In the genomic region with DNA sequence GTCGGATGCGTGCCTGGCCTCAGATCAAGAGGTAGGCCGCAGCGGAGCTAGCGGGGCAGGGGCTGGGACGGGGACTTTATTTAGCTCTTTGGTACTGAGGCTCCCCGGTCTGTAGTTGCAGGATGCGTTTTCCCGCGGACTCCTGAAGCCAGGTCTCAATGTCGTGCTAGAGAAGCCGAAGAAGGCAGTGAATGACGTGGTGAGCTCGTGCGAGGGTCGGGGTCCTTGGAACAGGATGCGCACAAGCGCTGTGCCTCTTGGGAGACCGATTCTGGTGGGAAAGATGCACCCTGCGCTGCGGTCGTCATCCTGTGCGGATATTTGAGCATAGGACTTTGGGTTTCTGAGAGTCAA, we compare ENCODE assay signal across 8 mouse cellular contexts. TPM values are rescaled to one million over a fixed set of nuclear protein-coding genes. Genes with fewer than 3 reads are reported as not detected.
A peak's percentile ranks its signal among the peaks of the same experiment; 100 is the strongest.
DNase-seq lines count a peak whose midpoint lies in the region; ATAC-seq and TF ChIP-seq lines count a peak whose summit lies in the region.

No protein-coding gene starts in this region.

- no peak for TF ChIP-seq CTCF in intestine, postnatal 0 days (IDR thresholded peaks at IDR 0.05; ENCODE audit: low read depth)

- ATAC-seq in lung, embryonic 15.5 days (ENCODE audit: borderline replicate concordance, extremely low read depth, low FRiP score, low TSS enrichment), result no peak; the same call in 1 of the 2 replicates
- ATAC-seq in embryonic facial prominence, embryonic 12.5 days (ENCODE audit: insufficient number of reproducible peaks, insufficient read depth, low FRiP score, low TSS enrichment), result peak; percentile 42
- no peak; the same call in 1 of the 2 replicates for ATAC-seq in intestine, postnatal 0 days
- ATAC-seq in neural tube, embryonic 14.5 days (ENCODE audit: low read depth), result no peak

- peak overlapping the region; percentile 86 for H3K4me3 ChIP-seq in lung, embryonic 15.5 days
- peak overlapping the region; percentile 88 for H3K4me3 ChIP-seq in embryonic facial prominence, embryonic 12.5 days
- peak overlapping the region; percentile 76 for H3K4me3 ChIP-seq in intestine, postnatal 0 days (ENCODE audit: low read depth, low read length)
- H3K4me3 ChIP-seq in neural tube, embryonic 14.5 days (ENCODE audit: low read depth, low read length), result peak overlapping the region; percentile 57

- H3K27ac ChIP-seq in lung, embryonic 15.5 days, result peak overlapping the region; percentile 14; the same call in 1 of the 2 replicates
- H3K27ac ChIP-seq in embryonic facial prominence, embryonic 12.5 days, result no peak overlapping the region
- H3K27ac ChIP-seq in intestine, postnatal 0 days (ENCODE audit: low read depth, low read length), result no peak overlapping the region
- H3K27ac ChIP-seq in neural tube, embryonic 14.5 days (ENCODE audit: low read depth, low read length), result no peak overlapping the region

- H3K9me3 ChIP-seq in lung, embryonic 15.5 days, result no peaks in the 10 kb centered on the region
- H3K9me3 ChIP-seq in embryonic facial prominence, embryonic 12.5 days, result peaks cover 9% of the 10 kb centered on the region; the same call in 1 of the 2 replicates
- no peaks in the 10 kb centered on the region for H3K9me3 ChIP-seq in intestine, postnatal 0 days (ENCODE audit: control insufficient read depth)
- H3K9me3 ChIP-seq in neural tube, embryonic 14.5 days (ENCODE audit: control insufficient read depth, low read length), result no peaks in the 10 kb centered on the region

- H3K36me3 ChIP-seq in lung, embryonic 15.5 days, result peaks cover 33% of the 10 kb centered on the region
- peaks cover 30% of the 10 kb centered on the region for H3K36me3 ChIP-seq in embryonic facial prominence, embryonic 12.5 days
- peaks cover 32% of the 10 kb centered on the region for H3K36me3 ChIP-seq in intestine, postnatal 0 days (ENCODE audit: control insufficient read depth, insufficient read depth)
- peaks cover 21% of the 10 kb centered on the region for H3K36me3 ChIP-seq in neural tube, embryonic 14.5 days (ENCODE audit: control insufficient read depth, insufficient read depth, low read length)

- peaks cover 10% of the 10 kb centered on the region; the same call in 1 of the 2 replicates for H3K4me1 ChIP-seq in lung, embryonic 15.5 days
- H3K4me1 ChIP-seq in embryonic facial prominence, embryonic 12.5 days, result peaks cover 9% of the 10 kb centered on the region
- no peaks in the 10 kb centered on the region for H3K4me1 ChIP-seq in intestine, postnatal 0 days (replicated peaks; ENCODE audit: control insufficient read depth, insufficient read depth, low read length)
- peaks cover 7% of the 10 kb centered on the region for H3K4me1 ChIP-seq in neural tube, embryonic 14.5 days (ENCODE audit: control insufficient read depth, insufficient read depth, low read length)

- H3K9ac ChIP-seq in lung, embryonic 15.5 days, result peak overlapping the region; percentile 62
- H3K9ac ChIP-seq in embryonic facial prominence, embryonic 12.5 days, result peak overlapping the region; percentile 83
- H3K9ac ChIP-seq in intestine, postnatal 0 days (ENCODE audit: low read depth, low read length), result peak overlapping the region; percentile 72
- H3K9ac ChIP-seq in neural tube, embryonic 14.5 days (replicated peaks; ENCODE audit: low read depth, low read length), result peak overlapping the region; percentile 43

- H3K4me2 ChIP-seq in lung, embryonic 15.5 days, result peak overlapping the region; percentile 86
- H3K4me2 ChIP-seq in embryonic facial prominence, embryonic 12.5 days (replicated peaks), result peak overlapping the region; percentile 89
- peak overlapping the region; percentile 97 for H3K4me2 ChIP-seq in intestine, postnatal 0 days (replicated peaks; ENCODE audit: low read depth)
- H3K4me2 ChIP-seq in neural tube, embryonic 14.5 days (ENCODE audit: low read depth, low read length), result peak overlapping the region; percentile 82

- no peak for DNase-seq in lung, postnatal 10 days
- no peak for DNase-seq in cerebellum, postnatal 36 days
- no peak for DNase-seq in B cell, adult 2 months
- DNase-seq in layer of hippocampus, postnatal 25 days (ENCODE audit: extremely low spot score in 1 of 2, low spot score in 1 of 2), result no peak

- H3K27me3 ChIP-seq in lung, embryonic 15.5 days, result no peaks in the 10 kb centered on the region
- H3K27me3 ChIP-seq in embryonic facial prominence, embryonic 12.5 days, result no peaks in the 10 kb centered on the region
- no peaks in the 10 kb centered on the region for H3K27me3 ChIP-seq in intestine, postnatal 0 days (replicated peaks; ENCODE audit: control insufficient read depth, insufficient read depth, low read length)
- no peaks in the 10 kb centered on the region for H3K27me3 ChIP-seq in neural tube, embryonic 14.5 days (ENCODE audit: control insufficient read depth, insufficient read depth, low read length)

- under 1% methylated on average over 23 of the region's 23 CpGs for WGBS in lung, embryonic 15.5 days
- WGBS in embryonic facial prominence, embryonic 12.5 days, result 1% methylated on average over 23 of the region's 23 CpGs
- under 1% methylated on average over 23 of the region's 23 CpGs for WGBS in intestine, postnatal 0 days
- WGBS in neural tube, embryonic 14.5 days, result under 1% methylated on average over 23 of the region's 23 CpGs

RNA-seq across cellular contexts. Expression of a gene that starts 0.3 kb away (rescaled TPM):
- polyA plus RNA-seq in lung, embryonic 15.5 days (2015; fragmentation: Nextera tagmentation; extraction: Ambion mirVana), result 123 and 124 TPM in 2 replicates
- 154 and 165 TPM in 2 replicates for polyA plus RNA-seq in embryonic facial prominence, embryonic 12.5 days (2016; fragmentation: Nextera tagmentation; extraction: Ambion mirVana)
- polyA plus RNA-seq in intestine, postnatal 0 days (2015; fragmentation: Nextera tagmentation; extraction: Ambion mirVana), result 76.2 and 79.9 TPM in 2 replicates
- polyA plus RNA-seq in neural tube, embryonic 14.5 days (2014; fragmentation: Nextera tagmentation; extraction: Ambion mirVana), result 100.0 and 117 TPM in 2 replicates
- 10 to 100 TPM; 56.0 to 65.6 TPM for total RNA-seq in layer of hippocampus, postnatal 25 days (2021)

RNA-seq across cellular contexts. Expression of a gene that starts 0.4 kb away (rescaled TPM):
- polyA plus RNA-seq in lung, embryonic 15.5 days (2015; fragmentation: Nextera tagmentation; extraction: Ambion mirVana), result 0.55 and 0.64 TPM in 2 replicates
- 0.41 and 0.46 TPM in 2 replicates for polyA plus RNA-seq in embryonic facial prominence, embryonic 12.5 days (2016; fragmentation: Nextera tagmentation; extraction: Ambion mirVana)
- 0.29 and 0.42 TPM in 2 replicates for polyA plus RNA-seq in intestine, postnatal 0 days (2015; fragmentation: Nextera tagmentation; extraction: Ambion mirVana)
- 1.5 TPM in 2 replicates for polyA plus RNA-seq in neural tube, embryonic 14.5 days (2014; fragmentation: Nextera tagmentation; extraction: Ambion mirVana)
- under 1 TPM; 0.47 to 0.71 TPM for total RNA-seq in layer of hippocampus, postnatal 25 days (2021)

RNA-seq across cellular contexts. Expression of a gene that starts 37.8 kb away (rescaled TPM):
- not detected in 2 replicates for polyA plus RNA-seq in lung, embryonic 15.5 days (2015; fragmentation: Nextera tagmentation; extraction: Ambion mirVana)
- polyA plus RNA-seq in embryonic facial prominence, embryonic 12.5 days (2016; fragmentation: Nextera tagmentation; extraction: Ambion mirVana), result not detected in 2 replicates
- not detected in 2 replicates for polyA plus RNA-seq in intestine, postnatal 0 days (2015; fragmentation: Nextera tagmentation; extraction: Ambion mirVana)
- polyA plus RNA-seq in neural tube, embryonic 14.5 days (2014; fragmentation: Nextera tagmentation; extraction: Ambion mirVana), result not detected in 2 replicates
- total RNA-seq in layer of hippocampus, postnatal 25 days (2021), result not detected
